Mouse (Mus musculus): ENCODE results near the gene Cxcl14.

DNA sequence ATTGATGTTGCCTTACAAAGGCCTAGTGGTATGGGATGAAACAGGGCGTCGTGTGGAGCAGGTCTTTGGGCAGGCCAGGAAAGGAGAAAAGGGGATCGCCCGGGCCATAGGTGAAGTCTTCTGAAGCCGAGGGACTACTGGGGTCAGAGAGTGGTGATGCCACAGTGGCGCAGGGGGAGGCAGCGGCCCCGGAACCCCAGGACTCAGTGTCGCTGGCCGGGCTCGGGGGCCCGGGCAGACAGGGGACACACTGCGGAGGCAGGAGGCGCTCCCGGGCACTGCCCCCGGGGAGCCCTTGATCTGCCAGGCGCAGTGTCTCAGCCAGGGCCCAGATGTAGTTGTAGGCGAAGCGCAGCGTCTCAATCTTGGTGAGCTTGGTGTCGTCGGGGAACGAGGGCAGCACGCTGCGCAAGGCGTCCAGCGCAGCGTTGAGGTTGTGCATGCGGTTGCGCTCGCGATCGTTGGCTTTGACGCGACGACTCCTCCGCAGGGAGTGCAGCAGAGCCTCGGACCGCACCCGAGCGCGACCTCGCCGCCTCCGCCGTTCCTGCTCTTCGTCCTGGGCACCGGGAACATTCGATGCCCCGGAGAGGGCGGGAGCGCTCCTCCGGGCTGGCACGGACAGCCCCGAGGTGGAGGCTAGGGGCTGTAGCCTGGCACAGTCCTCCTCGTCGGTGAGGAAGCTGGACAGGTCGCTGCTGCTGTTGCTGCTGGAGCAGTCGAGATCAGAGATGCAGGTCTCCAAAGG lies 45.0 kb downstream of the Cxcl14 start:
- TF ChIP-seq CTCF (IDR thresholded peaks at IDR 0.05) (no peak), EP300 (IDR thresholded peaks at IDR 0.05) (no peak)

All from lung, postnatal 0 days (tissue).